Mouse (Mus musculus): ENCODE results near the gene Csnk1d. TPM values are rescaled to one million over a fixed set of nuclear protein-coding genes. Genes with fewer than 3 reads are reported as not detected.

Csnk1d gene
- polyA plus RNA-seq, 1 experiment from 2014 or later = 70.2 TPM

DNA sequence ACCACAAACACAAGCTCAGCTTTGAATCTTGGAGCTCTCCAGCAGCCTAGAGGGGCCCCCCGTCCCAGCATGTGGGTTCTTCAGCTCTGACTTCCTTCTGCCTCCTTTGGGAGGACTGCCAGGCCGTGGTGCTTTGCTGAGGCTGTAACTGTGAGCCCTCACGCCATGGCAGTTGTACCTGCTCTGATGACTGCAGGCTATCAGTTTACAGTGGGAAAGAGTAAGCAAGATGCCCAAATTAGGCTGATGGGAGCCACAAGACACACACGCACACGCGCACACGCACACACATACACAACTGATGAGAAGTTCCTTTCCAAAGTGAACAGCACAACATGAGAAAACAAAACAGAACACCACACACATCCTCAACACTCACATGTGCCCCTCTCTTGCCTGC is 28.2 kb downstream of the Csnk1d start:
- Histone ChIP-seq H3K27me3 (replicated peaks; ENCODE audit: control insufficient read depth, insufficient read depth, low read length) (no peaks in the 10 kb centered on the region), H3K4me3 (ENCODE audit: low read depth, low read length) (no peak overlapping the region), H3K36me3 (ENCODE audit: control insufficient read depth, insufficient read depth, low read length) (peaks cover 92% of the 10 kb centered on the region), H3K4me2 (ENCODE audit: low read length) (no peak overlapping the region), H3K9me3 (ENCODE audit: control insufficient read depth, low read length) (no peaks in the 10 kb centered on the region), H3K4me1 (replicated peaks; ENCODE audit: control insufficient read depth, insufficient read depth, low read length) (no peaks in the 10 kb centered on the region), H3K9ac (ENCODE audit: low read length) (no peak overlapping the region), H3K27ac (ENCODE audit: low read depth) (no peak overlapping the region)
- ATAC-seq (replicated peaks; ENCODE audit: low FRiP score, low TSS enrichment, low read depth) (no peak), DNase-seq (ENCODE audit: low spot score) (no peak)
- 89% methylated on average over 7 of the region's 7 CpGs for WGBS

DNA sequence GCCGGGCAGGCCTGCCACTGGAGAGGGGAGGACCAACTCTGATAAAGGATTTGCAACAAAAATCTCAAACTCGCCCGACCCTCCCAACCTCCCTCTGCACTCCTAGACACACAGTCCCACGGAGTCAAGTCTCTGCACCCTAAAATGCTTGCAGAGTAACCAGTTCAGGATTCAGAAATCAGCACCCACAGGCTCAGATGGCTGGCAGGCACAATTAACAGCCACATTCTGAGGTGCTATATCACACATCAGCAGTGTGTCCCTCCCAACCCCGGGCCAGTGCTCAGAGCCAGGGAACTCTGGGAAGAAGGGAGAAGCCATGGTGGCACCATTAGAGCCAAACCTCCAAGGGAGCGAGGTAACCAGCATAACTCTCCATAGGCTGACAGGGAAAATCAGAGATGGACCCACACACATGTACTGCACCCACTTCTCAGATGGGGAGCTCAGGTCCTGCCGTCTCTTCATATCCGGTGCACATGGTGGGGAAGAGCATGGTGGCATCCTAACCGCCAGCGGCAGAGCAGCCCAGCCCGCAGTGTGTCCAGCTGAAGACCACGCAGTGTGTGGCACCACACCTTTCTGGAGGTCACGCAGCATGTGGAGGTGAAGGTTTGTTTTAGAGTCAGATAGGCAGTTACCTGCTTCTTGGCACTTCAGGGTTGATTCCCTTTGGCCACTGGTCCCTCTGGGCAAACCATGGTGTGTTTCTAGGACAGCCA is 28.9 kb downstream of the Csnk1d start:
- H3K9ac ChIP-seq (ENCODE audit: low read length) = no peak overlapping the region
- H3K9me3 ChIP-seq (ENCODE audit: control insufficient read depth, low read length) = no peaks in the 10 kb centered on the region
- no peaks in the 10 kb centered on the region for H3K4me1 ChIP-seq (replicated peaks; ENCODE audit: control insufficient read depth, insufficient read depth, low read length)
- no peak overlapping the region for H3K4me2 ChIP-seq (ENCODE audit: low read length)
- no peak for DNase-seq (ENCODE audit: low spot score)
- H3K4me3 ChIP-seq (ENCODE audit: low read depth, low read length) = no peak overlapping the region
- peaks cover 90% of the 10 kb centered on the region for H3K36me3 ChIP-seq (ENCODE audit: control insufficient read depth, insufficient read depth, low read length)
- ATAC-seq (replicated peaks; ENCODE audit: low FRiP score, low TSS enrichment, low read depth) = 0 out of 2 replicates have a peak, but pooled peaks have one; percentile 18
- WGBS = 93% methylated on average over 13 of the region's 13 CpGs
- H3K27ac ChIP-seq (ENCODE audit: low read depth) = no peak overlapping the region
- H3K27me3 ChIP-seq (replicated peaks; ENCODE audit: control insufficient read depth, insufficient read depth, low read length) = no peaks in the 10 kb centered on the region

GRCm38 (mm10) chr11:120961594-120961993 is 29.5 kb downstream of the Csnk1d start:
- H3K9ac ChIP-seq (ENCODE audit: low read length) = no peak overlapping the region
- no peak overlapping the region for H3K27ac ChIP-seq (ENCODE audit: low read depth)
- H3K36me3 ChIP-seq (ENCODE audit: control insufficient read depth, insufficient read depth, low read length) = peaks cover 90% of the 10 kb centered on the region
- 79% methylated on average over 7 of the region's 7 CpGs for WGBS
- no peaks in the 10 kb centered on the region for H3K9me3 ChIP-seq (ENCODE audit: control insufficient read depth, low read length)
- no peak for DNase-seq (ENCODE audit: low spot score)
- no peaks in the 10 kb centered on the region for H3K4me1 ChIP-seq (replicated peaks; ENCODE audit: control insufficient read depth, insufficient read depth, low read length)
- H3K27me3 ChIP-seq (replicated peaks; ENCODE audit: control insufficient read depth, insufficient read depth, low read length) = no peaks in the 10 kb centered on the region
- H3K4me2 ChIP-seq (ENCODE audit: low read length) = no peak overlapping the region
- ATAC-seq (replicated peaks; ENCODE audit: low FRiP score, low TSS enrichment, low read depth) = no peak
- H3K4me3 ChIP-seq (ENCODE audit: low read depth, low read length) = no peak overlapping the region

- H3K36me3 ChIP-seq (ENCODE audit: control insufficient read depth, insufficient read depth, low read length) = peaks cover 90% of the 10 kb centered on the region
Observed at GRCm38 (mm10) chr11:120960248-120960647, 30.9 kb downstream of the Csnk1d start.

DNA sequence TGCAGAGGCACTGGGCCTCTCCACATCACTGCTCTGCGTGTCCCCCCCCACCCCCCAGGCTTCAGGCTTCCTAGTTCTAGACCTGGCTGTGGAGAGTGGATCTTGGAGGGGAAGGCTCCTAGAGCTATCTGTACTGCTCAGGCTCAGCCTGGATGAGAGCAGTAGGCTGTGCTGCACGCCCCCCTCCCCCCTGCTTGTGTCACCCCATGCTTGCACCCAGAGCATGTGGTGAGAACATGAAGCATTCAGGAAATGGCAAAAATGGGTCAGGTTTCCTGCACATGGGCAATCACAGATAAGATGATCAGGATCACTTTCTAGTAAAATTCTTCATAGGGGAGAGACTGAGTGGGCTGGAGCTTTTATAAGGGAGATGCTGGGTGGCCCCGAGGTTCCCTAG is 31.6 kb downstream of the Csnk1d start:
- WGBS = 71% methylated on average over 3 of the region's 3 CpGs
- H3K9ac ChIP-seq (ENCODE audit: low read length) = no peak overlapping the region
- no peak for DNase-seq (ENCODE audit: low spot score)
- no peaks in the 10 kb centered on the region for H3K27me3 ChIP-seq (replicated peaks; ENCODE audit: control insufficient read depth, insufficient read depth, low read length)
- no peak overlapping the region for H3K4me3 ChIP-seq (ENCODE audit: low read depth, low read length)
- H3K4me1 ChIP-seq (replicated peaks; ENCODE audit: control insufficient read depth, insufficient read depth, low read length) = no peaks in the 10 kb centered on the region
- H3K27ac ChIP-seq (ENCODE audit: low read depth) = no peak overlapping the region
- peaks cover 86% of the 10 kb centered on the region for H3K36me3 ChIP-seq (ENCODE audit: control insufficient read depth, insufficient read depth, low read length)
- H3K4me2 ChIP-seq (ENCODE audit: low read length) = no peak overlapping the region
- no peak for ATAC-seq (replicated peaks; ENCODE audit: low FRiP score, low TSS enrichment, low read depth)
- H3K9me3 ChIP-seq (ENCODE audit: control insufficient read depth, low read length) = no peaks in the 10 kb centered on the region

More at GRCm38 (mm10) chr11:120960248-120960647, 30.9 kb downstream of the Csnk1d start:
- H3K4me1 ChIP-seq (replicated peaks; ENCODE audit: control insufficient read depth, insufficient read depth, low read length) = no peaks in the 10 kb centered on the region
- no peak overlapping the region for H3K9ac ChIP-seq (ENCODE audit: low read length)
- DNase-seq (ENCODE audit: low spot score) (no peak), ATAC-seq (replicated peaks; ENCODE audit: low FRiP score, low TSS enrichment, low read depth) (no peak)
- H3K4me3 ChIP-seq (ENCODE audit: low read depth, low read length) = no peak overlapping the region
- H3K27me3 ChIP-seq (replicated peaks; ENCODE audit: control insufficient read depth, insufficient read depth, low read length) = no peaks in the 10 kb centered on the region
- 38% methylated on average over 1 of the region's 1 CpGs for WGBS
- H3K9me3 ChIP-seq (ENCODE audit: control insufficient read depth, low read length) = no peaks in the 10 kb centered on the region
- H3K27ac ChIP-seq (ENCODE audit: low read depth) = no peak overlapping the region
- H3K4me2 ChIP-seq (ENCODE audit: low read length) = no peak overlapping the region

DNA sequence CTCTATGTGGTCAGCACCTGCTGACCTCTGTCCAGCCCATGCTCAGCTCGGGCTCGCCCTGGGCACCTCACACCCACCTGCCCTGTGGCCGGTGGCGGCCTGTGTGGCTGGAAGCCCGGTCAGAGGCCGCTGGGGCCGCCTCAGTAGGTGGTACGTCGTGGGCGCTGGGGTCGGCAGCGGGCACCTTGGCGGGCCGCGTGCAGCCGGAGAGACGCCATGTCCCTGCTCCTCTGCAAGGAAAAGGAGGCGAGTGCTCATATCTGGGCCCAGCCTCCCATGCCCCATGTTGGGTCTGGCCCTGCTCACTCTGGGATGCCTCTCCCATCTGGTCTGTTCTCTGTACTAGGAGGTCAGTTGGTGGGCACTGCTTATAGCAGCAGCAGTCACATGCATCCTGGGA is 32.1 kb downstream of the Csnk1d start:
- Histone ChIP-seq H3K9me3 (ENCODE audit: control insufficient read depth, low read length) (no peaks in the 10 kb centered on the region), H3K9ac (ENCODE audit: low read length) (no peak overlapping the region), H3K4me3 (ENCODE audit: low read depth, low read length) (no peak overlapping the region), H3K4me1 (replicated peaks; ENCODE audit: control insufficient read depth, insufficient read depth, low read length) (no peaks in the 10 kb centered on the region), H3K4me2 (ENCODE audit: low read length) (no peak overlapping the region), H3K27me3 (replicated peaks; ENCODE audit: control insufficient read depth, insufficient read depth, low read length) (no peaks in the 10 kb centered on the region), H3K36me3 (ENCODE audit: control insufficient read depth, insufficient read depth, low read length) (peaks cover 81% of the 10 kb centered on the region), H3K27ac (ENCODE audit: low read depth) (no peak overlapping the region)
- 83% methylated on average over 18 of the region's 18 CpGs for WGBS
- no peak for DNase-seq (ENCODE audit: low spot score)
- no peak for ATAC-seq (replicated peaks; ENCODE audit: low FRiP score, low TSS enrichment, low read depth)

- H3K9ac ChIP-seq (ENCODE audit: low read length) = no peak overlapping the region
- WGBS = 62% methylated on average over 15 of the region's 15 CpGs
- no peaks in the 10 kb centered on the region for H3K9me3 ChIP-seq (ENCODE audit: control insufficient read depth, low read length)
- no peak for DNase-seq (ENCODE audit: low spot score)
- H3K4me2 ChIP-seq (ENCODE audit: low read length) = no peak overlapping the region
- H3K27me3 ChIP-seq (replicated peaks; ENCODE audit: control insufficient read depth, insufficient read depth, low read length) = no peaks in the 10 kb centered on the region
- no peak overlapping the region for H3K4me3 ChIP-seq (ENCODE audit: low read depth, low read length)
- H3K27ac ChIP-seq (ENCODE audit: low read depth) = no peak overlapping the region
- H3K4me1 ChIP-seq (replicated peaks; ENCODE audit: control insufficient read depth, insufficient read depth, low read length) = no peaks in the 10 kb centered on the region
- ATAC-seq (replicated peaks; ENCODE audit: low FRiP score, low TSS enrichment, low read depth) = no peak
- H3K36me3 ChIP-seq (ENCODE audit: control insufficient read depth, insufficient read depth, low read length) = peaks cover 68% of the 10 kb centered on the region
Observed at GRCm38 (mm10) chr11:120957731-120958257, 33.3 kb downstream of the Csnk1d start.

DNA sequence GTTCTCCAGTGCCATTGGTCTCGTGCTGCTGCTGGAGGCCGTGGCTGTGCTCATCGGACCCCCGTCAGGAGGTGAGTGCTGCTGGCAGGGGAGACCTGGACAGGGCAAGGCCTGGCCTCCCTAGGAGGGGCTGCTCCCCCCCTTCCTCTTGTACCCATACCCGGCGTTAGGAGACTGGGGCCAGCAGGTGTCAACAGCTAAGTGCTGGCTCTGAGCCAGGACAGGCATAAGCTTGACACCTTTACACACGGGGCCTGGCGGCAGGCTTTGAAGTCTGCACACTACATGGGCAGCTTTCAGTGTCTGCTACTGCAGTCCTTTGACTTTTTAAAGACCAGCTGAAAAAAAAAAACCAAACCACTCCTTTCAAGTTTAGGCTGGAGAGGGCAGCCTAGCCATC is 34.1 kb downstream of the Csnk1d start:
- no peaks in the 10 kb centered on the region for H3K27me3 ChIP-seq (replicated peaks; ENCODE audit: control insufficient read depth, insufficient read depth, low read length)
- H3K4me2 ChIP-seq (ENCODE audit: low read length) = no peak overlapping the region
- peaks cover 61% of the 10 kb centered on the region for H3K36me3 ChIP-seq (ENCODE audit: control insufficient read depth, insufficient read depth, low read length)
- H3K9ac ChIP-seq (ENCODE audit: low read length) = no peak overlapping the region
- no peak for ATAC-seq (replicated peaks; ENCODE audit: low FRiP score, low TSS enrichment, low read depth)
- DNase-seq (ENCODE audit: low spot score) = no peak
- no peak overlapping the region for H3K27ac ChIP-seq (ENCODE audit: low read depth)
- WGBS = 72% methylated on average over 8 of the region's 8 CpGs
- H3K4me1 ChIP-seq (replicated peaks; ENCODE audit: control insufficient read depth, insufficient read depth, low read length) = peaks cover 2% of the 10 kb centered on the region; the same call in 1 of the 2 replicates
- H3K4me3 ChIP-seq (ENCODE audit: low read depth, low read length) = no peak overlapping the region
- H3K9me3 ChIP-seq (ENCODE audit: control insufficient read depth, low read length) = no peaks in the 10 kb centered on the region

- WGBS = 89% methylated on average over 8 of the region's 8 CpGs
- Histone ChIP-seq H3K4me3 (ENCODE audit: low read depth, low read length) (no peak overlapping the region), H3K27ac (ENCODE audit: low read depth) (no peak overlapping the region), H3K4me1 (replicated peaks; ENCODE audit: control insufficient read depth, insufficient read depth, low read length) (peaks cover 10% of the 10 kb centered on the region; the same call in 1 of the 2 replicates), H3K36me3 (ENCODE audit: control insufficient read depth, insufficient read depth, low read length) (peaks cover 47% of the 10 kb centered on the region), H3K27me3 (replicated peaks; ENCODE audit: control insufficient read depth, insufficient read depth, low read length) (no peaks in the 10 kb centered on the region), H3K4me2 (ENCODE audit: low read length) (no peak overlapping the region), H3K9me3 (ENCODE audit: control insufficient read depth, low read length) (no peaks in the 10 kb centered on the region), H3K9ac (ENCODE audit: low read length) (no peak overlapping the region)
- ATAC-seq (replicated peaks; ENCODE audit: low FRiP score, low TSS enrichment, low read depth) (no peak), DNase-seq (ENCODE audit: low spot score) (no peak)
Observed at GRCm38 (mm10) chr11:120955701-120956100, 35.4 kb downstream of the Csnk1d start.
